Mouse (Mus musculus) heart, adult 2 months (tissue): Measurements from ENCODE around the gene Dph2. TPM values are rescaled to one million over a fixed set of nuclear protein-coding genes. Genes with fewer than 3 reads are reported as not detected.

ENCODE experiments used
- DNase-seq, 2 experiments: peaks; one replicate each; pipeline ENCODE4 v3.0.0; 2021
- H3K27ac ChIP-seq: fragments of 200-600 bp; 2 replicates; pipeline ENCODE4 v1.8.1; 2022
- H3K27me3 ChIP-seq: fragments of 200-500 bp; 2 replicates; pipeline ENCODE4 v1.6.1; 2012; ENCODE audit warnings: mild to moderate bottlenecking, low read length, inconsistent platforms, mixed read lengths; ENCODE audit not compliant: control insufficient read depth, insufficient read depth
- H3K36me3 ChIP-seq: fragments of 200-500 bp; 2 replicates; pipeline ENCODE4 v1.6.1; 2012; ENCODE audit warnings: low read length, inconsistent platforms; ENCODE audit not compliant: control insufficient read depth, insufficient read depth
- H3K4me1 ChIP-seq: fragments of 200-500 bp; 2 replicates; pipeline ENCODE4 v1.6.1; 2011; ENCODE audit warnings: low read length; ENCODE audit not compliant: control insufficient read depth, insufficient read depth
- H3K4me3 ChIP-seq: fragments of 200-600 bp; 2 replicates; pipeline ENCODE4 v1.8.1; 2022
- H3K79me2 ChIP-seq: fragments of 200-500 bp; replicated peaks from 2 replicates; pipeline ENCODE4 v1.6.1; 2012; ENCODE audit warnings: mild to moderate bottlenecking, inconsistent platforms, low read length, moderate library complexity, mixed read lengths; ENCODE audit not compliant: control insufficient read depth, insufficient read depth
- H3K9ac ChIP-seq: fragments of 200-500 bp; 2 replicates; pipeline ENCODE4 v1.6.1; 2012; ENCODE audit warnings: low read depth, mild to moderate bottlenecking, control low read depth, inconsistent platforms, low read length, mixed read lengths
- CTCF ChIP-seq: fragments of 200-600 bp; IDR thresholded peaks from 2 replicates; pipeline ENCODE4 v1.8.1; 2022; ENCODE audit warnings: antibody characterized with exemption, mild to moderate bottlenecking, moderate library complexity
- EP300 ChIP-seq: fragments of 200-500 bp; IDR thresholded peaks from 2 replicates; pipeline ENCODE4 v1.6.1; 2011; ENCODE audit warnings: low read depth, low read length, control low read depth; ENCODE audit not compliant: insufficient read depth
- POLR2A ChIP-seq: fragments of 200-500 bp; IDR thresholded peaks from 2 replicates; pipeline ENCODE4 v1.6.1; 2011; ENCODE audit warnings: mild to moderate bottlenecking, low read depth, low read length, control low read depth; ENCODE audit not compliant: insufficient read depth
- WGBS: fragments of 180-500 bp; shearing (Covaris S2); methylation state at CpG from one replicate; pipeline ENCODE4 v1.1.7; 2018; 5-methylcytosine and 5-hydroxymethylcytosine counted together
- intact Hi-C: fragments of 180-260 bp; cut with DNase I; formaldehyde crosslinking; loops from one replicate; pipeline ENCODE4 v1.15.1; 2025
- polyA plus RNA-seq: library from polyadenylated mRNA; depleted of rRNA; stranded (reverse); fragments of >200 nt; gene quantifications from 2 replicates; pipeline ENCODE4 v1.2.3, GENCODE M21; 2012
- total RNA-seq, 2 experiments: library from RNA; stranded (reverse); gene quantifications; 2 replicates each; pipeline ENCODE4 v1.2.3; 2021

Dph2 gene
- total and polyA plus RNA-seq, 3 experiments, result 3.0 to 7.3 (median 3.9) TPM

GRCm38 (mm10) chr4:117867000-117867399 lies 24.8 kb downstream of the Dph2 start:
- Histone ChIP-seq H3K9ac (no peak overlapping the region), H3K27me3 (no peaks in the 10 kb centered on the region), H3K4me3 (no peak overlapping the region), H3K79me2 (no peaks in the 10 kb centered on the region), H3K27ac (no peak overlapping the region), H3K36me3 (no peaks in the 10 kb centered on the region), H3K4me1 (no peaks in the 10 kb centered on the region)
- no peak for DNase-seq
- intact Hi-C loops, result loop anchor here (5.0 to 10.0 kb wide), 2 partner anchors 162 to 215 kb away; no protein-coding TSS in a partner anchor
- no peak for TF ChIP-seq POLR2A
- no peak for TF ChIP-seq CTCF
- no peak for TF ChIP-seq EP300
- 64% methylated on average over 6 of the region's 6 CpGs for WGBS

GRCm38 (mm10) chr4:117866083-117866482 lies 25.7 kb downstream of the Dph2 start:
- Histone ChIP-seq H3K4me3 (no peak overlapping the region), H3K27ac (no peak overlapping the region), H3K9ac (no peak overlapping the region), H3K27me3 (no peaks in the 10 kb centered on the region), H3K36me3 (no peaks in the 10 kb centered on the region), H3K4me1 (no peaks in the 10 kb centered on the region), H3K79me2 (no peaks in the 10 kb centered on the region)
- intact Hi-C loops, result loop anchor here (5.0 to 10.0 kb wide), 2 partner anchors 161 to 216 kb away; no protein-coding TSS in a partner anchor
- TF ChIP-seq EP300, result no peak
- TF ChIP-seq CTCF, result no peak
- no peak for TF ChIP-seq POLR2A
- peak; percentile 72 to 79 for DNase-seq
- WGBS, result 20% methylated on average over 9 of the region's 9 CpGs

GRCm38 (mm10) chr4:117862823-117863222 lies 29.0 kb downstream of the Dph2 start:
- no peak for DNase-seq
- intact Hi-C loops, result loop anchor here (10.0 kb wide), 1 partner anchor 158 kb away; no protein-coding TSS in a partner anchor
- H3K27ac ChIP-seq, result no peak overlapping the region

GRCm38 (mm10) chr4:117860570-117860969 lies 31.3 kb downstream of the Dph2 start:
- TF ChIP-seq POLR2A, result no peak
- no peak for TF ChIP-seq EP300
- TF ChIP-seq CTCF, result no peak
- no peaks in the 10 kb centered on the region for H3K79me2 ChIP-seq
- DNase-seq, result no peak
- intact Hi-C loops, result loop anchor here (10.0 kb wide), 1 partner anchor 156 kb away; no protein-coding TSS in a partner anchor
- H3K27ac ChIP-seq, result no peak overlapping the region
- H3K27me3 ChIP-seq, result no peaks in the 10 kb centered on the region
- H3K36me3 ChIP-seq, result no peaks in the 10 kb centered on the region
- no peak overlapping the region for H3K4me3 ChIP-seq
- WGBS, result 76% methylated on average over 9 of the region's 9 CpGs
- H3K9ac ChIP-seq, result no peak overlapping the region
- no peaks in the 10 kb centered on the region for H3K4me1 ChIP-seq

More at GRCm38 (mm10) chr4:117862823-117863222, 29.0 kb downstream of the Dph2 start:
- 63% methylated on average over 4 of the region's 4 CpGs for WGBS
- H3K4me1 ChIP-seq, result no peaks in the 10 kb centered on the region
- H3K27me3 ChIP-seq, result no peaks in the 10 kb centered on the region
- H3K79me2 ChIP-seq, result no peaks in the 10 kb centered on the region
- TF ChIP-seq POLR2A (no peak), CTCF (no peak), EP300 (no peak)
- no peak overlapping the region for H3K4me3 ChIP-seq
- no peak overlapping the region for H3K9ac ChIP-seq
- no peaks in the 10 kb centered on the region for H3K36me3 ChIP-seq

GRCm38 (mm10) chr4:117858794-117859193 lies 33.0 kb downstream of the Dph2 start:
- 62% methylated on average over 3 of the region's 3 CpGs for WGBS
- intact Hi-C loops, result loop anchor here (2.0 kb wide), 1 partner anchor 24 kb away; the partner anchor contains the start of gene Slc6a9

GRCm38 (mm10) chr4:117855146-117855545 lies 36.7 kb downstream of the Dph2 start:
- 73% methylated on average over 9 of the region's 9 CpGs for WGBS
- DNase-seq, result no peak
- Histone ChIP-seq H3K4me1 (peaks cover 1% of the 10 kb centered on the region; the same call in 1 of the 2 replicates), H3K4me3 (no peak overlapping the region), H3K79me2 (no peaks in the 10 kb centered on the region), H3K27ac (no peak overlapping the region), H3K27me3 (no peaks in the 10 kb centered on the region), H3K36me3 (no peaks in the 10 kb centered on the region), H3K9ac (no peak overlapping the region)
- intact Hi-C loops, result no loop called here
- TF ChIP-seq CTCF (no peak), POLR2A (no peak), EP300 (no peak)

More at GRCm38 (mm10) chr4:117858794-117859193, 33.0 kb downstream of the Dph2 start:
- DNase-seq, result peak; percentile 37 to 75
- Histone ChIP-seq H3K36me3 (no peaks in the 10 kb centered on the region), H3K4me1 (no peaks in the 10 kb centered on the region), H3K9ac (no peak overlapping the region), H3K79me2 (no peaks in the 10 kb centered on the region), H3K4me3 (no peak overlapping the region), H3K27me3 (no peaks in the 10 kb centered on the region), H3K27ac (no peak overlapping the region)
- TF ChIP-seq CTCF (peak; percentile 81), POLR2A (no peak)
